Mouse (Mus musculus): Measurements from ENCODE around the gene Plcl2.

Gene Plcl2

DNA sequence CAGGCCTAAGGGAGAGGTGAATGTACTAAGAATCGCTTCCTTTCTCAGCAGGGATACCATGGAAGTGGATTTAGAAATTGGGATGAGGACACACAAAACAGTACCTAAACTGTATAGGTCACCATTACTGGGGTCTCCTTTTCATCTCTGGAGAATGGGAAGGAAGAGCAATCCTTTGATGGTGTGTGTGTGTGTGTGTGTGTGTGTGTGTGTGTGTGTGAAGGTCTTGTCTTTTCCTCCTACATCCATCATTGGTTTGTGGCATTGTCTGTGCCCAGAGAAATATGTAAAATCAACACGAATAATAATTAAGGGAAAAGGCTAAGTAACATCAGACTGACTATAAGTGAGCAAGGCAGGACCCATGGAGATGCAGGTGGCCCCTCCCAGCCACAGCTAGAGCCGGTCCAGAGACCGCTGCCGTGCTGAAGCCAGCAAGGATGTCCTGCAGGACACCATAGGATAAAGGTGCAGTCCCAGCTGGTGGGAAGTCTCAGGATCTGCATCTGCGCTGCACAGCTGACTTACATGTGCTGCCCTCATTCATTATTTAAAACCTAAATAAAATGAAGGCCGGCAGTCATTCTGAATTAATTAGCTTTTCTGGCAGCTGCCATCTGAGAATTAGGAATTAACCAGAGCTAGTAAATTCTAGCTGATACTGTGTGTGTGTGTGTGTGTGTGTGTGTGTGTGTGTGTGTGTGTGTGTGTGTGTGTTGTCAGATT, 201.5 kb downstream of the Plcl2 start:
- no peak for TF ChIP-seq GATA4 (IDR thresholded peaks at IDR 0.05; ENCODE audit: insufficient replicate concordance, low read length)

DNA sequence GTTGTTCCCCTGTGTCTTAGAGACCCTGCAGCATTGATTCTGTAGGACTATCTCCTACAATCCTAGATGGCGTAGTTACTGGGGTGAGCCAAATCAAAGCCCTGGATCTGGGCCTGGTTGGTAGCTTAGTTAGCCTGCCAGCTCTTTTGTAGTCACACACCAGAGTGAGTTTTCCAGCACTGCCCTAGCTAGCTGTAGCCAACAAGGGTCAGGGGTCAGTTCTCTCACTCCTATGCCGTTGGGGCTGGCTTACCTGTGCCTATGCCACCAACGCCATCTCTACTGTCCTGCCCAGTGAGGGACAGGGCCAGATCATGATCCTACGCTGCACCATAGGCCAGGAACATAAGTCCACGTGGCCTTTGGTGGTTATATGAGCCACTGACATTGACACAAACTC, 208.4 kb downstream of the Plcl2 start:
- no peak for TF ChIP-seq GATA4 (IDR thresholded peaks at IDR 0.05; ENCODE audit: insufficient replicate concordance, low read length)

DNA sequence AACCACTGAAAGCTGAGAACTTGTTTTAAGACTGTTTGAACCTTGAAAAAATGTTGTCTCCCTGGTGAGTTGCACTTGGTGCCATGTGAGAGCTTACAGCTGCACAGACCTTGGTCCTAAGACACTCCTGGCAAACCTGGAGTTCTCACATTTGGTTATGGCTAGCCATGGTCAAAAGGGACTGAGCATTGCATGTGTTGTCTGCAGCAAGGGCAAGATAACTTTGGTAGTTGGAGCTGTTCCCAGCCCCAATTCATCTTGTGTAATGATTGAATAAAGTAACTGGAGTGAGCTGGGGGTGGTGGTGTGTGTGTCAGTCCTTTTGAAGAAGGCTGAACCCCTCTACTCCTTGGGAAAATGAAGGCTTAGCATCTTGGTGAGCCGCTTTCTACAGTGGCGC, 215.2 kb downstream of the Plcl2 start:
- TF ChIP-seq GATA4 (IDR thresholded peaks at IDR 0.05; ENCODE audit: insufficient replicate concordance, low read length), result no peak

DNA sequence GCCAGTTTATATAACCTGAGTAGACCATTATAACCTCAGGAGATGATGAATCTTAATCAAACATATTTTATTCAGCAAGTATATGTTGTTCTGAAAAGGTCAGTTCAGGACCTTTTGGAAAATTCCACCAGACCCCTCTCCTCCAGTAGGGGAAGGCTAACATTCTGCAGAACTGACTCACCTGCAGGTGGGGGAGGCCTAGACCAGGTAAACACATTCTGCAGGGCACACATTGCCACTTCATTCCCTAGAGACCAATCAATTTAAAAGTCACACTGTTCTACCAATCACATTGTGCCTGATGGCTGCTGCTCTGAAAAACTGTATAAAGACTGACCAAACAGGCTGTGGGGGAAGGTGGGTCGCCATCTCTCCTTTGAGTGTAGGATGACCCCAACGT, 217.1 kb downstream of the Plcl2 start:
- no peak for TF ChIP-seq GATA4 (IDR thresholded peaks at IDR 0.05; ENCODE audit: insufficient replicate concordance, low read length)

DNA sequence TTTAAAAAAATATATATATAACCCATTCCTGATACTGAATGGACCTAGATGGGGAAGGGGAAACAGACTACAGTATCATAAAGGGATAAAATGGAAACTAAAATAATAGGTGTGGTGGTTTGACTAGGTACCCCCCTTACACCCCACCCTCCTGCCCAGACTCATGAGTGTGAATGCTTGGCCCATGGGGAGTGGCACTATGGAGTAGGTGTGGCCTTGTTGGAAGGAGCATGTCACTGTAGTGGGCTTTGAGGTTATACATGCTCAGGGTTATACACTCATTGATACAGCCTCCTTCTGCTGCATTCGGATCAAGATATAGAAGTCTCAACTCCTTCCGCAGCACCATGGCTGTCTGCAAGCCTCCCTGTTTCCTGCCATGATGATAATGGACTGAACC, 219.8 kb downstream of the Plcl2 start:
- TF ChIP-seq GATA4 (IDR thresholded peaks at IDR 0.05; ENCODE audit: insufficient replicate concordance, low read length), result no peak; the same call in 1 of the 2 replicates

DNA sequence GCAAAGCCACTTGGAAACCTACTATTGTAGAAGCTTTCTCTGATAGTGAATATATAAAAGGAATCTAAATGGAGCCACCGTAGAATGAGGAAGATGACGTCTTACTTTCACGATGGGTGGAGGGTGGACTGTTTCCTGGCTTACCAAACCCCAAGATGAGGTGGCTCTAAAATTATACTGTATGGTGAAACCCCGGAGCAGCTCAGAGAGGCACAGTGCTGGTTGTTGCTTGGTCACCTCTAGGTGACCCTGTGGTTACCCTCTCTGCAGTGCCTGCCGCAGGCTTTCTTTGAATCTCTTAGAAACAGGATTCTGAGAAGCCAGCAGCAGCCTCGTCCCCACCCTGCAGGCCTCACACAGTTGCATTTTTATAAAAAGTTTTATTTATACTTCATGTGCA, 220.4 kb downstream of the Plcl2 start:
- TF ChIP-seq GATA4 (IDR thresholded peaks at IDR 0.05; ENCODE audit: insufficient replicate concordance, low read length), result no peak

DNA sequence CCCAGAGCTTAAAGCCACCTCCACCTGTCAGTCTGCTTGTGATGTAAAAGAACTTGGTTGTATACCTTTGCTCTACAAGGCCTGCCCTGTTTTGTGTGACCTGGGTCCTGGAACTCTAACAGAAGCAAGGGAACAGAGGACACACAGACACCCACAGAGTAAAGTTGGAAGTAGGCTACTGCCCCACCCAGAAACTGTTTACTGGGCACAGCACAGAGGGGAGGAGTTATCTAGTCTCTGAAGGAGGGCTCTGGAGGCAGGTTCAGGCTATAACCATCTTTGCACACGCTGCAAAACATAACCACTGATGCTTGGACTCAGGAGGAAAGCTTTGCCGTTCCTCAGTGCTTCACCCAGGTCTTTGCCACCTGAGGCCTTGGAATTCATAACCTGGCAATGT, 221.7 kb downstream of the Plcl2 start:
- no peak for TF ChIP-seq GATA4 (IDR thresholded peaks at IDR 0.05; ENCODE audit: insufficient replicate concordance, low read length)

DNA sequence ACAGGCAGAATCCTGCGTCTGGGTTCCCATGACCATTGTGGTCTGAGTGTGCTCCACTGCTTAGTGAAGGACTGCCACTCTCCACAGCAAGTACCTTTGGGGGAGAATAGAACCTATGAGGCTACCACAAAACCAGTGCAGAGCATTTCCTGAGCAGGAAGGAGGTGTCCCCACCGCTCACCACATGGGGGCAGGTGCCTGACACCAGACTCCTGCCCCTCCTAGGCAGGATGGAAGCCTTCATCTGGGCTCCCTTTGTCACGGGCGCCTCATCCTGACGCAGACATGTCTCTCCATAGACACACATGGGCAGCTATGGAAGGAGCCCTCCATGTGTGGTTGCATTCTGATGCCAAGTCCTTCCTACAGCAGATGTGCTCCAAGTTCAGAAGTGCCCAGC, 222.7 kb downstream of the Plcl2 start:
- TF ChIP-seq GATA4 (IDR thresholded peaks at IDR 0.05; ENCODE audit: insufficient replicate concordance, low read length), result no peak

DNA sequence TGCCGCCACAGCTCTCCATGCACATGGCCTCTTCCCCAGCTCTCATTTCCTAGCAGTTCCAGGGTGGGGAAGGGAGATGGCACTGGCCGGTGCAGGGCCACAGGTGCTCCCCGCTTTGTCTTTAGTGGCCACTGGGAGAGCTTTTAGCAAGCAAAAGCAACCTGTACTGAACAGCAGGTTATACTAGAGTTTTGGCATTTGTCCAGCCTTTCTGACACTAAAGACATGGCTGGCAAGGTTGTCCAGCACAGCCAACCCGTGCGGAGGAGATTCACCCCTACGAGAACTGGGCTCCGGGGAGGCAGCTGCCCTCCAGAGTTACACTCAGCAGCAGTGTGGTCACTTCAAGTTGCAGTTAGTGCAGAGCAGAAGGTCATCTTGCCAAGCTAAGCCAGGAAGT, 224.2 kb downstream of the Plcl2 start:
- no peak for TF ChIP-seq GATA4 (IDR thresholded peaks at IDR 0.05; ENCODE audit: insufficient replicate concordance, low read length)

DNA sequence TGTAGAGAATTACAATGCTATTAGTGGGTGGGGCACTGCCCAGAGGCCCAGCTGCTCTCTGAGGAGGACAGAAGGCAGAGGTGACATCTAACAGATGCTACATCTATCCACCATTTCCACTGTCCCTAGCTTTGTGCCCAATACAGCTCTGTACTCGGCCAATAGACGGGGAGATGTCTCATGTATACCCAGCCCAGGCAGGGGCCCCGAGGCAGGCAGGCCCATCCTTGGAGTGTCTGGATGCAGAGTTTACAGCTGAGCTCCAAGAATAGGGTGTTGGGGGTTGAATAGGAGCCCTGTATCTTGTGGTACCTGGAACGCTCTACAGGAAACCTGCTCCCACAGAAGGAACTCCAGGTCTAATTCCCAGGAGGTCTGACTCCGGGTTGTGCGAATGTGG, 225.6 kb downstream of the Plcl2 start:
- TF ChIP-seq GATA4 (IDR thresholded peaks at IDR 0.05; ENCODE audit: insufficient replicate concordance, low read length), result no peak

DNA sequence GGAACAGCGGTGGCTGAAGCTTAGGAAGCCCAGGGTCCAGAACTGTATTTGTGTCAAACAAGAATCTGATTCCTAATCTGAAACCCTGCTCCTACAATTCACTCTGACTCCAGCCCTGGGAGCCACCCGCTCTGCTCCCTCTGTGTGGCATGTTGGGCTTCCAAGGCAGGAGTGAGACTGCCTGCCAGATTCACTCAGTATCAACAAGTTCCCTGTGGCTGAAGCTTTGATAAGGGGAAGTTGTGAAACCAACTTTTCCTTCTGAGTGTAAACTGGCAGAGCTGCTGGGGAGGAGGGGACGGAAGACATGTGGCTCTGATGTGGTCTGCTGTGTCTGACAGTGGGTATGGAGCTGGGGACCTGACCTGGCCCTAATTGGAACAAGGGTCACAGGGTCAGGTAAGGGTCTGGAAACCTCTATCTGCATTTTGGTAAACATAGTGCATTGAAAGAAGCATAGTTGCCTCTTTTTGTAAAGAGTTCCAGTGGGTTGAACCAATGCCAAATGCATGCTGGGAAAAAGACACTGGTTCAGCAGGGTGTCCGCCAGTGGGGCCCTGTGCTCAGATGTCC, 226.3 kb downstream of the Plcl2 start:
- TF ChIP-seq GATA4 (IDR thresholded peaks at IDR 0.05; ENCODE audit: insufficient replicate concordance, low read length), result peak; percentile 73; the same call in 1 of the 2 replicates

DNA sequence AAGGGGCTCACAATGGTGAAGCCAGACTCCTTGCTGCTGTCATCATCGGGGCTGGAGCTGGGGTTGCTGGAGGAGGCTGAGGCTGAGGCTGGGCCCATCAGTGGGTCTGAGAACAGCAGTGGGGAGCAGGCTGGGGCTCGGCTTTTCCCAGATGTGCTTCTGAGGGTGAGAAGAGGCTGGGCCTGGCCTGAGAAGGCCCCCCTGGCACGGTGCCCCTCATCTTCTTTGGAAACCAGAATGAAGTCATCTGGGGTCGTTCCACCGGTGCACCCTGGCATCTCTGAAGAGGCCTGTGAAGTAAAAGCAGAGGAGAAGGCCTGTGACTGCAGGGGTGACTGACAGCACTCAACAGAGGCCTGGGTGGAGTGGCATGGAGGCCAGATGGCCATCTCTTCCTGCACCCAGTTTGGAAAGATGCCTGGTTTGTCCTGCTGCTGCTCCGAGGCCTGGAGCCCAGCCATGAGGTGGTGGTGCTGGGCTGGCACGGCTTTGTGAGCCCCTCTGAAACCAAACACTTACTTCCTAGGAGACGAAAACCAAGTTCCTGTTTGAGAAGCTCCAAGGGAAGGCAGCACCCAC, 226.8 kb downstream of the Plcl2 start:
- TF ChIP-seq GATA4 (IDR thresholded peaks at IDR 0.05; ENCODE audit: insufficient replicate concordance, low read length), result no peak

DNA sequence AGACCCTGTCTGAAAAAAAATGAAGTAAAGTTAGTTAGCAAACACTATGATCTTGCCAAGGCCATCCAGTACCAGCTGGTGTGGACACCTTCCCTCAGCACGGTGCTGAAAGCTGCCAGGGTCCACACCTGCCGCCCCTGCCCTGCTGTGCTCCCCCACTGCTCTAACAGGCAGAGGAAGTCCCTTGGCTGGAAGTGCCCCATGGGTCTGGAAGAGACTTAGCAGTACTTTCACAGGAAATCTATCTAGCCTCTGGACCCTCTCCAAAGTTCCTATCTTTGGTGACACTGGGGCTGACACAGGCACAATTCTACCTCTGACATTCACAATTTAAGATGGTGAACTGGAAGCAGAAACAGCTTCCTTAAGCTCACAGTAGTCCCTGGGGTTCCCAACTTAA, 227.9 kb downstream of the Plcl2 start:
- TF ChIP-seq GATA4 (IDR thresholded peaks at IDR 0.05; ENCODE audit: insufficient replicate concordance, low read length), result peak; percentile 80; the same call in 1 of the 2 replicates

Data from liver, adult (tissue).